Mouse (Mus musculus) R1 (cell line): ENCODE data around the gene Hmgb4.

Source experiments
- DNase-seq: peaks from one replicate; pipeline ENCODE4 v3.0.0-alpha.2; 2018; ENCODE audit warnings: low read depth, low spot score

Gene Hmgb4

DNA sequence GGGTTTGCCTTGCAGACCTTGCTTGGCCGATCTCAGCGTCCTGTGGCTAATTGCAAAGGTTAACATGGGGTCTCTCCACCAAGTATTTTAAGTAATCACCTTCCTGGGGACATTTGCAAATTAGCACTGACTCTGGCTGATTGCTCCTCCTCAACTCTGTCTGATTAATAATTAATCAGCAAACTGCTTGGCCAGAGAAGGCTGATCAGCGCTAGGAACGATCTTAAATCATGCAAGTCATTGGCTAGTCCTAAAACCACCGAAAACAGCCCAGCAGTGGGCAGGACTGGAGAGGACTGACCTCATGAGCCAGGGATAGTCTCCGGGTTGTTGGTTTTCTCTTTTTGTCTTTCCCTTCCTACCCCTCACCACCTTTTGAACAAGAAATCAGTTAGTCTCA is 36.3 kb downstream of the Hmgb4 start:
- no peak for DNase-seq

DNA sequence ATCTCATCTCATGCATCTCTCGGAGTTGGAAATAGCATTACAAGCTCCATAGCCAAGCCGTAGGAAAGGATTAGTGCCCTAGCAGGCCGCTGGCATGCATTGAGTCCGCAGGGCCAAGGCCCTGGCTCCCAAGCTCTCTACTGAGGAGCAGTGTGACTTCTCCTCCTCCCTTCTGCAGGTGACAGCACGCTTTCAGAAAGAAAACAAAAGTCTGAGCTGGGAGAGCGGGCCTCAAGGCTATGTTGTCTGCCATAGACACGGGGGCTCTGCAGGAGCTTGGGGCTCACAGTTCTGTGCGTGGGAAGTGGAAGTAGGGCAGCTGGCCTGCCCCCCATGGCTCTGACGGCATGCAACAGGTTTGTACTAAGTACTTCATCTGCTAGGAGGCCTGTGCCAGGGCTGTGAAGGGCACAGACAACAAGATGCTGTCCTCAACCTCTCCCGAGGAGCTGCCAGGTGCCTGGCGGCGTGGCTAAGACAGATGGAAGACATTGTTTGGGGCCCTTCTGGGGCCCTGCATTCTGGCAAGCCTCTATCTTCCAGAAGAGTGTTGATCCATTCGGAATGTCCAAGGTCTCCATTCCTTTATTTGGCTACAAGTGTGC is 42.7 kb downstream of the Hmgb4 start:
- DNase-seq = no peak
